Mouse (Mus musculus) liver, embryonic 14.5 days (tissue): ENCODE results near the gene Prep. TPM values are rescaled to one million over a fixed set of nuclear protein-coding genes. Genes with fewer than 3 reads are reported as not detected.

Experiments
- ATAC-seq: fragments of 200-750 bp; cut with Nextera tagmentation; 2 replicates; pipeline ENCODE4 v1.8.0; 2017; ENCODE audit warnings: moderate number of reproducible peaks, mild to moderate bottlenecking, moderate library complexity; ENCODE audit not compliant: insufficient read depth
- DNase-seq, 3 experiments: peaks; one replicate each; pipeline ENCODE4 v3.0.0-alpha.2; 2012 to 2013; ENCODE audit warnings: low read depth in 3 of 3, low spot score in 3 of 3
- H3K27ac ChIP-seq: fragments of 300-500 bp; sonication (generic); 2 replicates; pipeline ENCODE4 v1.5.1; 2014; ENCODE audit warnings: moderate library complexity, mild to moderate bottlenecking, control low read depth, inconsistent platforms
- H3K27me3 ChIP-seq: fragments of 300-500 bp; sonication (generic); 2 replicates; pipeline ENCODE4 v1.6.1; 2014; ENCODE audit warnings: mild to moderate bottlenecking, low read length, moderate library complexity; ENCODE audit not compliant: control insufficient read depth, insufficient read depth
- H3K36me3 ChIP-seq: fragments of 300-500 bp; sonication (generic); replicated peaks from 2 replicates; pipeline ENCODE4 v1.6.1; 2014; ENCODE audit warnings: low read depth; ENCODE audit not compliant: control insufficient read depth, insufficient read depth
- H3K4me1 ChIP-seq, 2 experiments: fragments of 200-500 bp in 1 of 2; fragments of 300-500 bp in 1 of 2; sonication (generic) in 1 of 2; replicated peaks; 2 replicates each; pipeline ENCODE4 v1.6.1; 2012 to 2014; ENCODE audit warnings: antibody characterized with exemption in 1 of 2, inconsistent platforms in 1 of 2, low read length in 1 of 2; ENCODE audit not compliant: control insufficient read depth in 2 of 2, insufficient read depth in 2 of 2
- H3K4me2 ChIP-seq: fragments of 300-500 bp; sonication (generic); 2 replicates; pipeline ENCODE4 v1.6.1; 2014; ENCODE audit warnings: low read depth, mild to moderate bottlenecking, control low read depth, moderate library complexity
- H3K4me3 ChIP-seq, 2 experiments: fragments of 200-500 bp in 1 of 2; fragments of 300-500 bp in 1 of 2; sonication (generic) in 1 of 2; 2 replicates each; pipeline ENCODE4 v1.5.1; 2012 to 2014; ENCODE audit warnings: low read depth in 2 of 2, low read length in 2 of 2, mild to moderate bottlenecking in 2 of 2, control low read depth in 1 of 2, inconsistent platforms in 1 of 2, moderate library complexity in 1 of 2; ENCODE audit not compliant: insufficient read depth in 1 of 2
- H3K9ac ChIP-seq: fragments of 300-500 bp; sonication (generic); replicated peaks from 2 replicates; pipeline ENCODE4 v1.6.1; 2014; ENCODE audit warnings: mild to moderate bottlenecking, control low read depth, moderate library complexity
- H3K9me3 ChIP-seq: fragments of 300-500 bp; sonication (generic); 2 replicates; pipeline ENCODE4 v1.6.1; 2016; ENCODE audit warnings: low read length, mixed read lengths; ENCODE audit not compliant: control insufficient read depth
- CTCF ChIP-seq: IDR thresholded peaks from 2 replicates; pipeline ENCODE4 v1.5.1; 2016; ENCODE audit warnings: antibody characterized with exemption, low read depth, control low read depth
- EP300 ChIP-seq: IDR thresholded peaks from 2 replicates; pipeline ENCODE4 v1.6.1; 2016; ENCODE audit warnings: antibody characterized with exemption, low read depth
- WGBS: fragments of 180-500 bp; shearing (Covaris S2); extraction: QIAGEN DNeasy Blood & Tissue Kit; methylation state at CpG from one replicate; pipeline ENCODE4 v1.1.7; 2014; ENCODE audit not compliant: insufficient replicate concordance; 5-methylcytosine and 5-hydroxymethylcytosine counted together
- microRNA-seq: library from miRNA; unstranded; fragments of <30 nt; microRNA quantifications from one replicate; pipeline ENCODE4, GENCODE M21; 2016
- polyA plus RNA-seq, 2 experiments: library from polyadenylated mRNA; depleted of rRNA in 1 of 2; stranded (reverse) in 1 of 2; unstranded in 1 of 2; fragments of >200 nt; fragmentation: Nextera tagmentation in 1 of 2; extraction: Ambion mirVana in 1 of 2; gene quantifications; 2 replicates each; pipeline versions ENCODE4 v1.2.1 to v1.2.3; 2012 to 2014

Gene Prep
- polyA plus RNA-seq, 2 experiments, result 4.6 to 6.7 TPM

- no peaks in the 10 kb centered on the region for H3K9me3 ChIP-seq
- no peak overlapping the region for H3K27ac ChIP-seq
- no peak overlapping the region for H3K4me3 ChIP-seq
- no peak for DNase-seq
- TF ChIP-seq CTCF, result no peak
- no peak for TF ChIP-seq EP300
- H3K4me1 ChIP-seq, result no peaks in the 10 kb centered on the region
- H3K4me2 ChIP-seq, result no peak overlapping the region
- H3K36me3 ChIP-seq, result no peaks in the 10 kb centered on the region
- no peak overlapping the region for H3K9ac ChIP-seq
- WGBS, result 37% methylated on average over 1 of the region's 1 CpGs
- no peak for ATAC-seq
- no peaks in the 10 kb centered on the region for H3K27me3 ChIP-seq
Measured at GRCm38 (mm10) chr10:45204582-45204981, 137.6 kb downstream of the Prep start.

- H3K4me3 ChIP-seq, result no peak overlapping the region
- no peak overlapping the region for H3K4me2 ChIP-seq
- H3K4me1 ChIP-seq, result no peaks in the 10 kb centered on the region
- H3K9ac ChIP-seq, result no peak overlapping the region
- no peaks in the 10 kb centered on the region for H3K36me3 ChIP-seq
- TF ChIP-seq EP300 (no peak), CTCF (no peak)
- DNase-seq (no peak), ATAC-seq (no peak)
- no peak overlapping the region for H3K27ac ChIP-seq
- H3K27me3 ChIP-seq, result no peaks in the 10 kb centered on the region
- no peaks in the 10 kb centered on the region for H3K9me3 ChIP-seq
Measured at GRCm38 (mm10) chr10:45210201-45210600, 143.2 kb downstream of the Prep start.

- Histone ChIP-seq H3K9ac (no peak overlapping the region), H3K4me3 (no peak overlapping the region), H3K27ac (no peak overlapping the region), H3K4me2 (no peak overlapping the region), H3K9me3 (no peaks in the 10 kb centered on the region), H3K27me3 (no peaks in the 10 kb centered on the region), H3K4me1 (no peaks in the 10 kb centered on the region), H3K36me3 (no peaks in the 10 kb centered on the region)
- ATAC-seq (no peak), DNase-seq (no peak)
- no peak for TF ChIP-seq CTCF
- no peak for TF ChIP-seq EP300
- WGBS, result 38% methylated on average over 7 of the region's 7 CpGs
Measured at GRCm38 (mm10) chr10:45216676-45217075, 149.7 kb downstream of the Prep start.

Small RNAs within 50 kb of the gene (microRNA-seq; reads per million reads assigned to microRNA genes)
- not detected for gene Gm23766

Other genes with a start within 250 kb of the Prep start
- 0.03 TPM in 1 of 2 replicates, not detected in the other for gene Popdc3, start 110.9 kb downstream of the Prep start, polyA plus RNA-seq (2012; rRNA removed)
- not detected in 2 replicates for gene Popdc3, start 110.9 kb downstream of the Prep start, polyA plus RNA-seq (2014; fragmentation: Nextera tagmentation; extraction: Ambion mirVana)